Mouse (Mus musculus): ENCODE results near the gene Otulin. TPM values are rescaled to one million over a fixed set of nuclear protein-coding genes. Genes with fewer than 3 reads are reported as not detected.

Gene Otulin
- total and polyA plus RNA-seq, 2 experiments from 2014 or later, result 15.9 to 25.4 TPM

GRCm38 (mm10) chr15:27666911-27667539, 36.5 kb upstream of the Otulin start:
- Histone ChIP-seq H3K36me3 (ENCODE audit: insufficient read depth, low read length) (no peaks in the 10 kb centered on the region), H3K9ac (replicated peaks; ENCODE audit: low read length) (no peak overlapping the region), H3K9me3 (ENCODE audit: low read length) (no peaks in the 10 kb centered on the region), H3K4me1 (ENCODE audit: insufficient read depth, low read length) (no peaks in the 10 kb centered on the region), H3K4me2 (ENCODE audit: low read depth, low read length) (no peak overlapping the region), H3K4me3 (ENCODE audit: low read length) (no peak overlapping the region), H3K27me3 (ENCODE audit: insufficient read depth, low read length) (no peaks in the 10 kb centered on the region), H3K27ac (no peak overlapping the region)
- 72% methylated on average over 9 of the region's 9 CpGs for WGBS
- ATAC-seq (no peak), DNase-seq (ENCODE audit: low spot score) (no peak)
- TF ChIP-seq CTCF (IDR thresholded peaks at IDR 0.05; ENCODE audit: low read depth), result no peak

- DNase-seq (ENCODE audit: low spot score) (peak; percentile 86), ATAC-seq (peak; percentile 83)
- H3K36me3 ChIP-seq (ENCODE audit: insufficient read depth, low read length), result no peaks in the 10 kb centered on the region
- no peak for TF ChIP-seq CTCF (IDR thresholded peaks at IDR 0.05; ENCODE audit: low read depth)
- no peak overlapping the region for H3K27ac ChIP-seq
- peak overlapping the region; percentile 54 for H3K4me2 ChIP-seq (ENCODE audit: low read depth, low read length)
- no peaks in the 10 kb centered on the region for H3K4me1 ChIP-seq (ENCODE audit: insufficient read depth, low read length)
- H3K4me3 ChIP-seq (ENCODE audit: low read length), result peak overlapping the region; percentile 19
- no peaks in the 10 kb centered on the region for H3K9me3 ChIP-seq (ENCODE audit: low read length)
- 25% methylated on average over 21 of the region's 21 CpGs for WGBS
- H3K9ac ChIP-seq (replicated peaks; ENCODE audit: low read length), result 0 out of 2 replicates have a peak overlapping the region, but pooled peaks have one; percentile 25
- no peaks in the 10 kb centered on the region for H3K27me3 ChIP-seq (ENCODE audit: insufficient read depth, low read length)
Observed at GRCm38 (mm10) chr15:27665392-27665911, 35.0 kb upstream of the Otulin start.

DNA sequence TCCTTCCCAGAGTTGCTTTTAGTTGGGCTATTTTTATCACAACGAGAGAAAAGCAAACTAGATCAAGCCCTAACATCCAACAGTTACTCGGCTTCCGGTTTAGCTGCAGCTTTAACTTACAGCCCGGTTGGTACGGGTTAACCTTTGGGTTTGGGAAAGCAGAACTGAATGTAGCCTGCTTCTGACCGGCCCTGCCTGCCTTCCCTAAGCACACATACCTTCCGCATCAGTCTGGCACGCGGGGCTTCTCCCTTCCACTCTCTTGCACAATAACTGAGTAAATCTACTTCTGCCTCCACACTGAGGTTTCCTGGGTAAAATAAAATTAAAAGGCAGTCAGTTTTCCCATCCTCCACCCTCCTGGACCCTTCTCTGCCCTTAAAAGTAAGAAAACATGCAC, 33.6 kb upstream of the Otulin start:
- WGBS, result 94% methylated on average over 9 of the region's 9 CpGs
- TF ChIP-seq CTCF (IDR thresholded peaks at IDR 0.05; ENCODE audit: low read depth), result no peak
- Histone ChIP-seq H3K27me3 (ENCODE audit: insufficient read depth, low read length) (no peaks in the 10 kb centered on the region), H3K4me2 (ENCODE audit: low read depth, low read length) (no peak overlapping the region), H3K4me3 (ENCODE audit: low read length) (no peak overlapping the region), H3K27ac (no peak overlapping the region), H3K4me1 (ENCODE audit: insufficient read depth, low read length) (no peaks in the 10 kb centered on the region), H3K9ac (replicated peaks; ENCODE audit: low read length) (no peak overlapping the region), H3K36me3 (ENCODE audit: insufficient read depth, low read length) (no peaks in the 10 kb centered on the region), H3K9me3 (ENCODE audit: low read length) (no peaks in the 10 kb centered on the region)
- DNase-seq (ENCODE audit: low spot score) (no peak), ATAC-seq (no peak)

DNA sequence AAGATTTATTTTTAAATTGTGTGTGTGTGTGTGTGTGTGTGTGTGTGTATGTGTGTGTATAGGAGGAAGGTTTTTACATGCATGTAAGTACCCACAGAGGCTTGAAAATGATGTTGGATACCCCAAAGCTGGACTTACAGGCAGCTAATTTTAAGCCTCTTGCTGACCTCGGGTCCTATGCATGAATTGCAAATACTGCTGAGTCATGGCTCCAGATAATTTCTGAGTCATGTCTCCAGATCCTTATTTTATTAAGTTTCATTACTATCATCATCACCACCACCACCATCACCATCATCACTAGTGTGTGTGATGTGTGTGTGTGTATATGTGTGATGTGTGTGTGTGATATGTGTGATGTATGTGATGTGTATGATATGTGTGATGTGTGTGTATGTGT, 32.2 kb upstream of the Otulin start:
- H3K36me3 ChIP-seq (ENCODE audit: insufficient read depth, low read length), result no peaks in the 10 kb centered on the region
- no peak for TF ChIP-seq CTCF (IDR thresholded peaks at IDR 0.05; ENCODE audit: low read depth)
- no peak overlapping the region for H3K4me2 ChIP-seq (ENCODE audit: low read depth, low read length)
- H3K4me1 ChIP-seq (ENCODE audit: insufficient read depth, low read length), result no peaks in the 10 kb centered on the region
- no peaks in the 10 kb centered on the region for H3K27me3 ChIP-seq (ENCODE audit: insufficient read depth, low read length)
- no peak overlapping the region for H3K27ac ChIP-seq
- H3K9me3 ChIP-seq (ENCODE audit: low read length), result no peaks in the 10 kb centered on the region
- WGBS, result 73% methylated on average over 1 of the region's 1 CpGs
- no peak overlapping the region for H3K4me3 ChIP-seq (ENCODE audit: low read length)
- ATAC-seq (no peak), DNase-seq (ENCODE audit: low spot score) (no peak)
- no peak overlapping the region for H3K9ac ChIP-seq (replicated peaks; ENCODE audit: low read length)

GRCm38 (mm10) chr15:27661696-27662095, 31.2 kb upstream of the Otulin start:
- no peak overlapping the region for H3K4me3 ChIP-seq (ENCODE audit: low read length)
- no peak overlapping the region for H3K4me2 ChIP-seq (ENCODE audit: low read depth, low read length)
- H3K9me3 ChIP-seq (ENCODE audit: low read length), result no peaks in the 10 kb centered on the region
- no peak for DNase-seq (ENCODE audit: low spot score)
- no peaks in the 10 kb centered on the region for H3K4me1 ChIP-seq (ENCODE audit: insufficient read depth, low read length)
- no peaks in the 10 kb centered on the region for H3K36me3 ChIP-seq (ENCODE audit: insufficient read depth, low read length)
- ATAC-seq, result no peak
- H3K9ac ChIP-seq (replicated peaks; ENCODE audit: low read length), result no peak overlapping the region
- H3K27ac ChIP-seq, result no peak overlapping the region
- TF ChIP-seq CTCF (IDR thresholded peaks at IDR 0.05; ENCODE audit: low read depth), result no peak
- WGBS, result 93% methylated on average over 6 of the region's 6 CpGs
- H3K27me3 ChIP-seq (ENCODE audit: insufficient read depth, low read length), result no peaks in the 10 kb centered on the region

GRCm38 (mm10) chr15:27659592-27660244, 29.2 kb upstream of the Otulin start:
- WGBS, result 44% methylated on average over 17 of the region's 17 CpGs
- TF ChIP-seq CTCF (IDR thresholded peaks at IDR 0.05; ENCODE audit: low read depth), result peak; percentile 94
- DNase-seq (ENCODE audit: low spot score) (peak; percentile 93), ATAC-seq (peak; percentile 85)
- no peak overlapping the region for H3K4me3 ChIP-seq (ENCODE audit: low read length)
- H3K9ac ChIP-seq (replicated peaks; ENCODE audit: low read length), result no peak overlapping the region
- H3K27me3 ChIP-seq (ENCODE audit: insufficient read depth, low read length), result no peaks in the 10 kb centered on the region
- H3K4me2 ChIP-seq (ENCODE audit: low read depth, low read length), result no peak overlapping the region
- no peak overlapping the region for H3K27ac ChIP-seq
- no peaks in the 10 kb centered on the region for H3K4me1 ChIP-seq (ENCODE audit: insufficient read depth, low read length)
- H3K36me3 ChIP-seq (ENCODE audit: insufficient read depth, low read length), result no peaks in the 10 kb centered on the region
- H3K9me3 ChIP-seq (ENCODE audit: low read length), result no peaks in the 10 kb centered on the region

DNA sequence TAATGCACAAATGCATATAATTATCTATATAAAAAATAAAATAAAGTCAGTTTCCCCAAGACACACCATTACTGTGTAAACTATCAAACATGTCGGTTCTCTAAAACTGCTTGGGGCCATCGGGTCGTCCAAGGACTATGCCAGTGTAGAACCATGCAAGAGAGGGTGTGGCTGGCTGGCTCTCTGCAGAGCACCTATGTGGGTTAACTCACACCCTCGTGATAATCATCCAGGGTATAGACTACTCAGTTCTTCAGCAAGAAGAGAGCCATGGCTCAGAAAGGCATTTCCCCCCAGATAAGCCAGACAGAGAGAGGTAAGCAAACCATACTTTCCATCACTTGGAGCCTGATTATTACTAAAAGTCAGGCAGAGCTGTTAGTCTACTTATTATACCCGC, 28.6 kb upstream of the Otulin start:
- H3K9ac ChIP-seq (replicated peaks; ENCODE audit: low read length), result no peak overlapping the region
- no peak for TF ChIP-seq CTCF (IDR thresholded peaks at IDR 0.05; ENCODE audit: low read depth)
- no peaks in the 10 kb centered on the region for H3K4me1 ChIP-seq (ENCODE audit: insufficient read depth, low read length)
- no peak overlapping the region for H3K4me2 ChIP-seq (ENCODE audit: low read depth, low read length)
- DNase-seq (ENCODE audit: low spot score) (no peak), ATAC-seq (no peak)
- H3K27ac ChIP-seq, result no peak overlapping the region
- no peaks in the 10 kb centered on the region for H3K9me3 ChIP-seq (ENCODE audit: low read length)
- no peaks in the 10 kb centered on the region for H3K36me3 ChIP-seq (ENCODE audit: insufficient read depth, low read length)
- no peak overlapping the region for H3K4me3 ChIP-seq (ENCODE audit: low read length)
- WGBS, result 85% methylated on average over 5 of the region's 5 CpGs
- H3K27me3 ChIP-seq (ENCODE audit: insufficient read depth, low read length), result no peaks in the 10 kb centered on the region
